21 mouse cellular contexts compared by ENCODE assay signal in genomic region chr7:82775090-82775489, GRCm38 (mm10).
"Had no signal": no experiment of that assay in that cellular context is flagged by ENCODE, and none has a peak within 500 bp of the region (broad histone marks: within the 10 kb centered on the region; RNA-seq: fewer than 3 reads in every experiment).

No protein-coding gene starts in this region.

- H3K36me3 ChIP-seq: heart, embryonic 15.5 days; intestine, embryonic 15.5 days had no signal

- H3K9me3 ChIP-seq: heart, embryonic 13.5 days; heart, embryonic 15.5 days; intestine, embryonic 15.5 days; limb, embryonic 13.5 days; limb, embryonic 15.5 days; liver, embryonic 12.5 days had no signal

- H3K9ac ChIP-seq: heart, embryonic 13.5 days; heart, embryonic 15.5 days; hindbrain, embryonic 14.5 days; intestine, embryonic 15.5 days; limb, embryonic 13.5 days; limb, embryonic 15.5 days; liver, embryonic 12.5 days had no signal

- DNase-seq: gastrocnemius, postnatal 14 days; gastrocnemius, postnatal 36 days; heart, adult 18-20 months; kidney, adult 18-20 months; kidney, adult 8-10 months; kidney, postnatal 10 days; kidney, postnatal 25 days; kidney, postnatal 4 days had no signal

- H3K4me2 ChIP-seq: heart, embryonic 11.5 days; heart, embryonic 13.5 days; heart, embryonic 15.5 days; hindbrain, embryonic 14.5 days; intestine, embryonic 15.5 days; limb, embryonic 13.5 days; limb, embryonic 15.5 days; liver, embryonic 12.5 days had no signal

- H3K27me3 ChIP-seq: heart, embryonic 13.5 days; heart, embryonic 15.5 days; intestine, embryonic 15.5 days; limb, embryonic 13.5 days; limb, embryonic 15.5 days; liver, embryonic 12.5 days had no signal

- H3K27ac ChIP-seq: heart, embryonic 13.5 days; heart, embryonic 15.5 days; hindbrain, embryonic 14.5 days; intestine, embryonic 15.5 days; layer of hippocampus, adult 2 months; left cerebral cortex, adult 2 months; limb, embryonic 13.5 days; limb, embryonic 15.5 days; liver, embryonic 12.5 days had no signal

- ATAC-seq: hindbrain, embryonic 16.5 days; inflammation-experienced regulatory T-cells, adult 6 months; intestine, embryonic 15.5 days; intestine, postnatal 0 days; liver, embryonic 12.5 days had no signal

- H3K4me1 ChIP-seq: liver, embryonic 12.5 days had no signal

- H3K4me3 ChIP-seq: heart, embryonic 13.5 days; heart, embryonic 15.5 days; intestine, embryonic 15.5 days; layer of hippocampus, adult 2 months; left cerebral cortex, adult 2 months; limb, embryonic 13.5 days; limb, embryonic 15.5 days; liver, embryonic 12.5 days had no signal
